ENCODE assay signal across 1 mouse cellular context in the genomic region with DNA sequence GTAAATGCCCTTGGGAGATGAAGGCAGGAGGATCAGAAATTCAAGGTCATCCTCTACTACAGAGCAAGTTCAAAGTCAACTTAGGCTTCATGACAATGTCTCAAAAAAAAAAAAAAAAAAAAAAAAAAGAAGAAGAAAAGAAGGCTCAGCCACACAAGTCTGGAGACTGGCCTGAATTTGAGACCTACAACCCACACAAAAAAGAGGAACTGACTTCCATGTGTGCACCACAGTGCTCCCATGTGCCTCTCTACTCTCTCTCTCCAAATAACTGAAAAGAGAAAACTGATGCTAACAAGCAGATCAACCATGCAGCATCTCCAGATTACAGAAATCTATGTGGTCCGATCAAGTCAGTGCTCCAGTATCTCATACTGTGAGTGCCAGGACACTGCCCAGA.
TF ChIP-seq lines count a peak whose summit lies in the region.

No protein-coding gene starts in this region.

TF ChIP-seq in MEL, 35 proteins besides CTCF, POLR2A, EP300 and RAD21 (continued from another document):
- TF ChIP-seq UBTF (IDR thresholded peaks at IDR 0.05; ENCODE audit: borderline replicate concordance, insufficient read depth, low read depth, low read length) (no peak), ELF1 (IDR thresholded peaks at IDR 0.05; ENCODE audit: low read depth, low read length) (no peak), ETS1 (IDR thresholded peaks at IDR 0.05; ENCODE audit: low read depth, low read length) (peak; percentile 78; the same call in 1 of the 2 replicates), POLR2AphosphoS5 (IDR thresholded peaks at IDR 0.05; ENCODE audit: borderline replicate concordance, low read depth, low read length) (no peak), SMC3 (IDR thresholded peaks at IDR 0.05; ENCODE audit: low read depth, low read length) (no peak), NRF1 (IDR thresholded peaks at IDR 0.05; ENCODE audit: insufficient read depth, low read depth, low read length, poor library complexity, severe bottlenecking) (no peak), ZKSCAN1 (IDR thresholded peaks at IDR 0.05; ENCODE audit: low read depth, low read length) (peak; percentile 58; the same call in 1 of the 2 replicates), USF1 (IDR thresholded peaks at IDR 0.05; ENCODE audit: low read depth, low read length) (peak; percentile 19; the same call in 1 of the 2 replicates), ZC3H11A (IDR thresholded peaks at IDR 0.05; ENCODE audit: low read depth, low read length) (no peak), TCF12 (IDR thresholded peaks at IDR 0.05; ENCODE audit: low read depth, low read length) (peak; percentile 65), ZNF384 (IDR thresholded peaks at IDR 0.05; ENCODE audit: low read depth, low read length) (peak; percentile 100), MYB (IDR thresholded peaks at IDR 0.05; ENCODE audit: low read depth, low read length) (peak; percentile 63; the same call in 1 of the 2 replicates), MXI1 (IDR thresholded peaks at IDR 0.05; ENCODE audit: low read depth, low read length) (peak; percentile 98), TBP (IDR thresholded peaks at IDR 0.05; ENCODE audit: low read depth, low read length) (peak; percentile 52; the same call in 1 of the 2 replicates), MAFK (IDR thresholded peaks at IDR 0.05; ENCODE audit: borderline replicate concordance, low read depth, low read length) (no peak), KAT2A (conservative IDR thresholded peaks at IDR 0.05; ENCODE audit: low read depth, low read length) (no peak)
